Mouse (Mus musculus) heart, embryonic 16.5 days (tissue): Measurements from ENCODE around the gene Kcnj14. TPM values are rescaled to one million over a fixed set of nuclear protein-coding genes. Genes with fewer than 3 reads are reported as not detected.

ENCODE experiments used
- ATAC-seq: fragments of 200-750 bp; cut with Nextera tagmentation; replicated peaks from 2 replicates; pipeline ENCODE4 v1.8.0; 2017; ENCODE audit warnings: moderate number of reproducible peaks; ENCODE audit not compliant: insufficient read depth, low FRiP score; ENCODE audit errors: extremely low read depth
- H3K27ac ChIP-seq: fragments of 300-500 bp; sonication (generic); 2 replicates; pipeline ENCODE4 v1.5.1; 2014; ENCODE audit warnings: mild to moderate bottlenecking, low read length, control low read depth, moderate library complexity
- H3K27me3 ChIP-seq: fragments of 300-500 bp; sonication (generic); 2 replicates; pipeline ENCODE4 v1.6.1; 2014; ENCODE audit warnings: low read length, mixed read lengths; ENCODE audit not compliant: control insufficient read depth, insufficient read depth
- H3K36me3 ChIP-seq: fragments of 300-500 bp; sonication (generic); 2 replicates; pipeline ENCODE4 v1.6.1; 2014; ENCODE audit not compliant: control insufficient read depth, insufficient read depth
- H3K4me1 ChIP-seq: fragments of 300-500 bp; sonication (generic); 2 replicates; pipeline ENCODE4 v1.6.1; 2014; ENCODE audit warnings: low read length, mixed read lengths; ENCODE audit not compliant: control insufficient read depth, insufficient read depth
- H3K4me2 ChIP-seq: fragments of 300-500 bp; sonication (generic); 2 replicates; pipeline ENCODE4 v1.6.1; 2014; ENCODE audit warnings: low read depth, mild to moderate bottlenecking, control low read depth, low read length
- H3K4me3 ChIP-seq: fragments of 300-500 bp; sonication (generic); 2 replicates; pipeline ENCODE4 v1.5.1; 2014; ENCODE audit warnings: mild to moderate bottlenecking, control low read depth, low read length
- H3K9ac ChIP-seq: fragments of 300-500 bp; sonication (generic); 2 replicates; pipeline ENCODE4 v1.6.1; 2014; ENCODE audit warnings: low read length, control low read depth
- H3K9me3 ChIP-seq: fragments of 300-500 bp; sonication (generic); replicated peaks from 2 replicates; pipeline ENCODE4 v1.6.1; 2016; ENCODE audit warnings: low read length; ENCODE audit not compliant: control insufficient read depth
- WGBS: fragments of 180-500 bp; shearing (Covaris S2); extraction: QIAGEN DNeasy Blood & Tissue Kit; methylation state at CpG from one replicate; pipeline ENCODE4 v1.1.7; 2014; 5-methylcytosine and 5-hydroxymethylcytosine counted together
- polyA plus RNA-seq: library from polyadenylated mRNA; unstranded; fragments of >200 nt; fragmentation: Nextera tagmentation; extraction: Ambion mirVana; gene quantifications from 2 replicates; pipeline ENCODE4 v1.2.1, GENCODE M21; 2015

Gene Kcnj14
- polyA plus RNA-seq, 1 experiment from 2014 or later, result 0.50 TPM

DNA sequence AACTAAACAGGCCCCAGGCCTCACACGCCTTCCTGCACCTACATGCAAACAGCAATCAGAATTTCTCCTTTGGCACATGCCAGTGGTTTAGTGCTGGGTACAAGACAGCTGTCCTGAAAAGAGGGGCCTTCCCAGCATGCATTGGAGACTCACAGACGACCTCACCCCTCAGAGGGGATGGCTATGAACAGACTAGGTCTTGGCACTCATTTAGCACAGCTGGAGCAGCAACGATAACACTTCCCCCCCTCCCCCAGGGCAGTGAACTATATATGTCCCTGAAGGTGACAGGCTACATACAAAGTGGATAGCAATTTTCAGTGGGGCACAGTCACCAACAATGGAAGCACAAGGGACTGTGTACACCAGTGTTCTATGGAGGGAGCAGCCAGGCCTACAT lies 39.9 kb upstream of the Kcnj14 start:
- peaks cover 8% of the 10 kb centered on the region for H3K4me1 ChIP-seq
- WGBS, result 47% methylated on average over 3 of the region's 3 CpGs
- no peak overlapping the region for H3K4me3 ChIP-seq
- no peak overlapping the region for H3K9ac ChIP-seq
- no peaks in the 10 kb centered on the region for H3K9me3 ChIP-seq
- H3K36me3 ChIP-seq, result no peaks in the 10 kb centered on the region
- peaks cover 23% of the 10 kb centered on the region for H3K27me3 ChIP-seq
- H3K27ac ChIP-seq, result no peak overlapping the region
- no peak for ATAC-seq
- H3K4me2 ChIP-seq, result no peak overlapping the region

DNA sequence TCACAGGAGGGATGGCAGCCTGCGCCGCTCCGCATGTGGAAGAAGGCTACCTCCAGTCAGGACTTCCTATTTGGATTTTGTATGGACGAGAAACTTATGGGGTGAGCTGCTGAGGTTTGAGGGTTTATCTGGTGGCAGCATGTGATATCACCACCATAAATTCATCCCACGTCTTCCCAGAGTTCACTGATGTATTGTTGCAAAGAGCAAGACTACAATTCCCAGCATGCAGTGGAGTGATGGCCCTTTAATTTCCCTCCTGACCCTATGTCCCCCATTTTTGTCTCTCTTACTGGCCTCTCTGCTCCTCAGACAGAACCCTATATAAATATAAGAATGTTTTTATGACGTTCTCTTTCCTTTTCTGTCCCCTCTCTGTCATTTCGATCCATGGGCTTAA lies 38.2 kb upstream of the Kcnj14 start:
- Histone ChIP-seq H3K27ac (no peak overlapping the region), H3K36me3 (no peaks in the 10 kb centered on the region), H3K4me1 (peaks cover 2% of the 10 kb centered on the region; the same call in 1 of the 2 replicates), H3K4me2 (no peak overlapping the region), H3K9me3 (no peaks in the 10 kb centered on the region), H3K27me3 (peaks cover 29% of the 10 kb centered on the region), H3K9ac (no peak overlapping the region), H3K4me3 (no peak overlapping the region)
- ATAC-seq, result no peak
- 83% methylated on average over 7 of the region's 7 CpGs for WGBS

DNA sequence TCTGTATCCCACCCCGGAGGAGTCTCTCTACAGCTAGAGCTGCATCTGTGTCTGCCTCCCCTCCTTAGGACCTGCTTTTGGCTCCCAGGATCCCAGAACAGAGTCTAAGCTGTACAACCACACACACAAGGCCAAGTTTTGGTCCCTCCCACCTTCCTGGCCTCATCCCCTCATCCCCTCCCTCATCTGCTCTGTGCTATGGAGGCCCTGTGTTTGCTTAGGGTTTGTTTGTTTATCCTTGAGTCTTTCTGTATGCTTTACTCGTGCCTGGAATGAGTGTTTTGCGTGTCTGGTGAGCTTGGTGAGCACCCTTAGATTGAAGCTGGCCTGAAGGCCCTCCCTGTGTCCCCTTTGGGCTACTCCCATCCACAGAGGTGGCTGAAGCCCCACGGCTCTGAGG lies 34.4 kb upstream of the Kcnj14 start:
- Histone ChIP-seq H3K4me1 (peaks cover 12% of the 10 kb centered on the region), H3K9me3 (no peaks in the 10 kb centered on the region), H3K4me2 (no peak overlapping the region), H3K4me3 (no peak overlapping the region), H3K9ac (no peak overlapping the region), H3K27ac (no peak overlapping the region), H3K27me3 (peaks cover 35% of the 10 kb centered on the region), H3K36me3 (no peaks in the 10 kb centered on the region)
- 51% methylated on average over 4 of the region's 4 CpGs for WGBS
- ATAC-seq, result no peak

DNA sequence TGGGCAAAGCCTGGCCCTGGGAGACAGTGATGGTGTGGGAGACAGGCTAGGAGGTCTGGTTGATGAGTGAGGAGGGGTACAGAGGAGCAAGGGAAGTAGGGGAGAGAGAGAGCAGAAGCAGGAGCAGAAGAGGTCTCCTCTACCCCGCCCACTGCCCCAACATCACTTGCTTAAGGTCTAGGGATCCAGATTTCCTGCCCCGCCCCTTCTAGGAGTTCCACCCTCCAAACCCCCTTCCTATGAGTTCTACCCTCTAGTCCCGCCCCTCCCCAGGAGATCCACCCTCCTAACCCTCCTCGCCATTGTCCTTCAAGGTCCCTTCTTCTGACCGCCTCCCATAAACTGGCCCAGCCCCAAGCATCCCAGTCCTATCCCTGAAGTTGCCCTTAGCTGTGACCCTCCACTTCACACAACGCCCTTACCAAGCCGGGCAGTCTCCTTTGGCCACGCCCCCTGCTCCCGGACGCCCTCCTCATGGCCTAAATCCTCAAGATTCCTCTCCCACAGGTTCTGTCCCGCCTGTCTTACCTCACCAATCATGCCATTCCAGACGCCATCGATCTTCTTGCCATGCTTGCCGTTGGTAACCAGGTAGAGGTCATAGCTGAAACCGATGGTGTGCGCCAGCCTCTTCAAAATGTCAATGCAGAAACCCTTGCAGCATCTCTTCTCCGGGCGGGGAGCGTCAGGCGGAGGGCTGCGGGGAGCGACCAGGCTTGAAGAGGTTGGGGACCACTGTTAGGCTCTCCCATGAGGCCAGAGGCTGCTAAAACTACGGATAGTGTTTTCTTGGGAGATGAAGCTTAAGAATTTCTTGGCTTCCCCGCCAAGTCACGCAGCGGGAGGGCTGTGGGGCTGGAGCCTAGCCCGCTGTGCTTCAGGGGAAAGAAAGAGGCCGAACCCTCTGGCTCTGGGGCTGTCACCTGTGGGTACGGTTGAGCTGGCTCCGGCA lies 32.6 kb upstream of the Kcnj14 start:
- peak overlapping the region; percentile 38 for H3K9ac ChIP-seq

DNA sequence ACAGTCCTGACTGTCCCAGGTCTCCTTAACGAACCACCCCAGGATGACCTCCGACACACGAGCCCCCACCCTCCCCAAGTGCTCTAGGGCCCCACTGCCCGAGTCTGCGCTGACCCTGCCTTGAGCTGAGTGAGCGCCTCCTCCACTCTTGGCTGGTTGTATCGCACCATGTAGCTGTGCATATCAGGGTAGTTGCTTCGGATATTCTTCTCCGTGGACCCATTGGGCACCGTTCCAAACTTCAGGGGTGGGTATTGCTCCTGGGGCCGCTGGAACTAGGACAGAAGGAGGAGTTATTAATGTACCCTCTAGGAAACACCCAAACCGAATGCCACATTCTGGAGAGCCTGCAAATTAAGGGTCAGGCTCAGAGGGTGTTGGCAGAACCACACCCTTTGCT lies 28.5 kb upstream of the Kcnj14 start:
- peaks cover 12% of the 10 kb centered on the region for H3K4me1 ChIP-seq
- H3K4me2 ChIP-seq, result no peak overlapping the region
- no peak overlapping the region for H3K4me3 ChIP-seq
- H3K36me3 ChIP-seq, result no peaks in the 10 kb centered on the region
- no peak overlapping the region for H3K27ac ChIP-seq
- no peaks in the 10 kb centered on the region for H3K9me3 ChIP-seq
- ATAC-seq, result no peak
- H3K27me3 ChIP-seq, result peaks cover 28% of the 10 kb centered on the region
- WGBS, result 79% methylated on average over 12 of the region's 12 CpGs
- no peak overlapping the region for H3K9ac ChIP-seq

More for the DNA sequence above, 32.6 kb upstream of the Kcnj14 start:
- H3K27ac ChIP-seq, result no peak overlapping the region
- ATAC-seq, result peak; percentile 34; the same call in 1 of the 2 replicates
- H3K9me3 ChIP-seq, result no peaks in the 10 kb centered on the region
- peaks cover 35% of the 10 kb centered on the region for H3K27me3 ChIP-seq
- H3K4me3 ChIP-seq, result peak overlapping the region; percentile 49
- H3K4me1 ChIP-seq, result peaks cover 12% of the 10 kb centered on the region
- WGBS, result 2% methylated on average over 29 of the region's 30 CpGs
- peak overlapping the region; percentile 75 for H3K4me2 ChIP-seq
- no peaks in the 10 kb centered on the region for H3K36me3 ChIP-seq

DNA sequence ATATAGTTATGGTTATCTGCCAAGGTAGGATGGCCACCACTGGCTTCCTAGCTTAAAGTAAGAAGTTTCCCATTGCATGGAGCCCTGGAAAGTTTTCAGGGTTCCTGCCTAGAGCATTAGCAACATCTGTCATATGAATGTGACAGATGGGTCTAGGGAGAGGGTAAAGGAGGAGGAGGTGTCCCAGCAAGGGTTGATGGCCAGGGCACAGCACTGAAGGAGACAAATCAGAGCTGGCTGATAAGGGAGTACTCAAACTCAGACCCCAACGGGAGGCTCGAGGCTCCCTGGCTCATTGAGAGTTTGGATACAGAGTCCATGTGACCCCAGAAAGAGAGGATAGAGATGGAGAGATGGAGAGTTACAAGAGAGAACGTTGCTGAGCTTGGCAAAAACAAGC lies 26.1 kb upstream of the Kcnj14 start:
- Histone ChIP-seq H3K27ac (no peak overlapping the region), H3K9ac (no peak overlapping the region), H3K27me3 (peaks cover 11% of the 10 kb centered on the region), H3K9me3 (no peaks in the 10 kb centered on the region), H3K4me2 (no peak overlapping the region), H3K4me1 (no peaks in the 10 kb centered on the region), H3K36me3 (no peaks in the 10 kb centered on the region), H3K4me3 (no peak overlapping the region)
- WGBS, result 44% methylated on average over 3 of the region's 3 CpGs
- no peak for ATAC-seq

DNA sequence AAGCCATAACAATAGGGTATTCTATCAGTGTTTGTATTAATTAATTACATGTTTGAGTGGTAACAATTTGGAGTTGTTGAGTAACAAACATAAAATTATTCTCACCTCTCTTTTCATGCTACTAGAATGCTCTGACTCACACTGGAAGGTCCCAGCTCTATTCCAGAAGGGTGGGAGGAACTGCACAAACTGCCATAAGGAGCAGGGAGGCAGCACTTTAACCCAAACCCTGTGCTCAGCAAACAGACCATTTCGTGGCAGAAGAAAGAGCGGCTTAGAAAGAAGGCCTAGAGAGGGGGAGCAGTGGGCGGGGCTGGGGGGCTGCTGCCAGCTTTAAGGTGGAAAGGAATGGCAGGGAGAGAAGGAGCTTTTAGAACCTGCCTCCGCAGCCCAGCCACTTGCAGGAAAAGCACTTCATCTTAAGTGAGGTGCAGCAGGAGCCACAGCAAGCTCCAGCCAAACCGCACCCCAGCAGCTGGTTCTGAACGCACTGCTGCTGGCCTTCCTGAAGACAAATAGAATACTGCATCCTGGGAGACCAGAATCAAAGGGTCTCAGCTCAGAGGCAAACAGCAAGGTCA lies 24.0 kb upstream of the Kcnj14 start:
- H3K9ac ChIP-seq, result no peak overlapping the region
- no peaks in the 10 kb centered on the region for H3K9me3 ChIP-seq
- H3K4me2 ChIP-seq, result no peak overlapping the region
- no peaks in the 10 kb centered on the region for H3K4me1 ChIP-seq
- no peak overlapping the region for H3K4me3 ChIP-seq
- ATAC-seq, result no peak
- no peaks in the 10 kb centered on the region for H3K36me3 ChIP-seq
- 22% methylated on average over 6 of the region's 6 CpGs for WGBS
- no peak overlapping the region for H3K27ac ChIP-seq
- H3K27me3 ChIP-seq, result peaks cover 17% of the 10 kb centered on the region

DNA sequence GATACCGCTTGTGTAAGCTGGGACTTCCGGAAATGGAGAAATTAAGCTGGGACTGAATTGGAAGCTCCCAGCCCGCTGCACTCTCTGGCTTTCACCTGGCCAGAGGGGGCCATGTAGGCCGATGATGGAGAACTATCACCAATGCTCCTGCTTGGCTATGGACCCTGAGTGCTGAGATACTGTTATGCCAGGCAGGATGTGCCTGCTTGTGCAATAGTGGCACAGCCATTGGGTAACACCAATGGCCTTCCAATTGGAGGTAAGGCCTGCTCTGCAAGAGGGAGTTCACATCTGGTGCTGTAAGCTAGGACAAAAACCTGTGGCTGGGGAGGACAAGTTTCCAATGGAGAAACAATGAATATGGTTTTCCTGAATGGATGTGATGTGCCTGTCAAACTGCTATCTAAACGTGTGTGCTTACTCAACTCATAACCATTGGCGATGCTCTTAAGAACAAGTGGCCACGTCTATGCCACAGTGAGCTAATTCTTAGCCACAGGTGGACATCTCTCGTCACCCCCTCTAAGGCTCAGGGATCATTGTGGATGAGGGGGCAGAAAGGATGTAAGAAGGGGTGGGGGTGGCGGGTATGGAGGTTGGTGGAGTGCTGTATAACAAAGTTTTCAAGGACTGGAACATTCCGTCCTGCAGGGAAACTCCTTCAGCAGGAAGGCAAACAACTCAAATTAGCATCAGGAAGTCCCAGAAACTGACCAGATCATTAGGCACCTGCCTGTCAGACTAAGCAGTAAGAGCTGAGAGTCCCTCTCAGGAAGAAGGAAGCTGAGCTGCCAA lies 18.6 kb upstream of the Kcnj14 start:
- no peak for ATAC-seq
- Histone ChIP-seq H3K4me1 (no peaks in the 10 kb centered on the region), H3K27me3 (peaks cover 25% of the 10 kb centered on the region), H3K36me3 (no peaks in the 10 kb centered on the region), H3K9me3 (peaks cover 6% of the 10 kb centered on the region; the same call in 1 of the 2 replicates), H3K4me2 (no peak overlapping the region), H3K27ac (no peak overlapping the region), H3K4me3 (no peak overlapping the region), H3K9ac (no peak overlapping the region)
- 78% methylated on average over 10 of the region's 10 CpGs for WGBS
